Mouse (Mus musculus) v-Abl transformed pro-B cells (cell line): ENCODE results near the gene Zdhhc23.

Experiments
- in situ Hi-C, 2 experiments: fragments of 400-800 bp; cut with MboI; formaldehyde crosslinking; loops; one replicate each; pipeline ENCODE4 v1.15.1; 2025; ENCODE audit not compliant: unreplicated experiment in 2 of 2

Gene Zdhhc23

GRCm38 (mm10) chr16:43979328-43980109, at the start of gene Zdhhc23:
Gene Zdhhc23, minus strand, starts transcription at chr16:43979791.
- in situ Hi-C loops: no loop called here

DNA sequence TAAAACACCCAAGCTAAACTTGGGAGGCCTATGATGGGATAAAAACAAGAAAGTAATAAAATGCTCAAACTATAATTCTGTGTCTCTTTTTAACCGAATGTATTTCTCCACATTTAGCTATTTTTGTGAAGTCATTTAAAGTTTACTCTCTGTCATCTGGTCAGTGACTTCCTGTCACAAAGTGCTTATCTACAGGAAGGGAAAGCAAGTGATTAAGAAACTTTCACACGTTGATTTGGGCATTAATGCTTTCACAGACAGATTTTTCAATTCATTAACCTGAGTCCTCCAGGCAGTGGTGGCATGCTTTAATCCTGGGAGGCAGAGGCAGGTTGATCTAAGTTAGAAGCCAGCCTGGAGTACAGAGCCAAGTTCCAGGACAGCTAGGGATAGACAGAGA, 49.7 kb upstream of the Zdhhc23 start:
- in situ Hi-C loops: no loop called here

- in situ Hi-C loops: no loop called here
Observed at GRCm38 (mm10) chr16:44026822-44027221, 47.2 kb upstream of the Zdhhc23 start.

DNA sequence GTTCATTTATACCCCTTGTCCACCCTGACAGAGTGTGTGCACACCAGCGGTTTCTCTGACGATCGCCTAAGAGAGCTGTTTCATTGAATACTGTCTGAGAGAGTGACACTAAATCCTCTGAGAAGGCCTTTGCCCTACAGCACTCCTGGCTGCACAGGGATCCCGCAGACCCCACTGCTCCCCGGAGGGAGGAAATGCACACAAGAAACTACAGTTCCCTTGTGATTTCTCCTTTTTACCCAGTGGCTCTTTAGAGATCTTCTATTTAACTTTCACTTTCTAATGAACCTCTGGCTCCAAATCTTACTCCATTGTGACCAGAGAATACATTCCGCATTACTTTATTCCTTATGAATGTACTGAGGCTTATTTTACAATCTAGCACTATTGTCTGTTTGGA, 46.6 kb upstream of the Zdhhc23 start:
- in situ Hi-C loops: no loop called here

DNA sequence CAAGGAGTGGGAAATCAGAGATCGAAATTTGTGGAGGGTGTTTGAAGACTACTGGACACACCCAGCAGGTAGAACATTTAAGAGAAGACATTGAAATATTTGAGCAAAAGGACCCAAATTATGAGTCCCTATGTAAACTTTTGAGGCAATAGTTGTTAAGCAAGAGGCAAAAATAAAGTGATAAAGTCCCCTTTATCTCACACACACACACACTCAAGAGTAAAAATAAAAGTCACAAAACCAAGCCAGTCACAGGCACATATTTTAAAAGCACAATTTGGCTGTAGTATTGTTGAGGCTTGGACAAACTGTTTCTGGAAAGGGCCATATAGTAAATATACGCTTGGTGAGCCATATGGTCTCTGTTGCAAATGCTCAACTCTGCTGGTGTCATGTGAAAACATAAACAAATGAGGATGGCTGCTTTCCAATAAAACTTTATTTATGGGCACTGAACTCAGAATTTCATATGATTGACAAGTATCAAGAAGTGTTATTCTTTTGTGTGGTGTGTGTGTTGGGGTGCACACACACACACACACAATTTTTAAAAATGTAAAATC, 39.5 kb upstream of the Zdhhc23 start:
- in situ Hi-C loops: no loop called here

DNA sequence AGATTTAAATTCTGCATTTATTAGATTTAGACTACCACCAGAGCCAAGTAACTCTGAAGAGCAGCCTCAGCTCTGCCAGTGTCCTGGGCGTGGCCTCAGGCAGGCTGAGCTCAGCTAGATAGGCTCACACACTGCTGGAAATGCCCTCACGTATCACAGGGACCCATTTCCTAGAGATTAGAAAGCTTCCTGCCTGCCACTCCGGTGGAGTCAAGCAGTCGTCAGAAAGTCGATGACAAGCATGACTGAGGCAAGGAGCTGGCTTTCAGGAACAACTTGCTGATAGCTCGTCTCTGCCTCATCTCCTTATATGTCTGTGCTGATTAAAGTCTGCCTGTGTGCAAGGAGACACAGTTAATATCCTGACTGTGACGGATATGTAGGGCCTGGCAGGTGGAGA, 38.8 kb upstream of the Zdhhc23 start:
- in situ Hi-C loops: no loop called here

- in situ Hi-C loops: no loop called here
Observed at GRCm38 (mm10) chr16:44017707-44018106, 38.1 kb upstream of the Zdhhc23 start.

DNA sequence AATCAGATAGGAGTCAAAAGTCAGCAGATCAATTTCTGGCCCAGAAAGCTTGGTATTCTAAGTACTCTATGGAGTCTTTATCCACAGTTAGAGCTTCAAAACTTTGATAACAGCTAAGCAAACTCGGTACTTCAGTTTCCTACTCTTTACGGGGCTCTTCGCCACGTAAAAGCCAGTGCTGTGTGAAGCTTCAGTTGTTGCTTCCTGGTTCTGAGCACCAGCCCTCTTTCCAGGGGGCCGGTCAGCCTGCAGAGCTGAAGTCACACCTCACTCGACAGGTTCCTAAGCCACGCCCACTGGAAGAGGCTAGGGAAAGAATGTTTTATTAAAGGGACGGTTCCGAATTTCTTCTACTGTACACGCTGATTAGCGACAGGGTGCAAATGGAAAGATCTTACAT, 36.6 kb upstream of the Zdhhc23 start:
- in situ Hi-C loops: no loop called here

- in situ Hi-C loops: no loop called here
Observed at GRCm38 (mm10) chr16:44015416-44016158, 36.0 kb upstream of the Zdhhc23 start.

DNA sequence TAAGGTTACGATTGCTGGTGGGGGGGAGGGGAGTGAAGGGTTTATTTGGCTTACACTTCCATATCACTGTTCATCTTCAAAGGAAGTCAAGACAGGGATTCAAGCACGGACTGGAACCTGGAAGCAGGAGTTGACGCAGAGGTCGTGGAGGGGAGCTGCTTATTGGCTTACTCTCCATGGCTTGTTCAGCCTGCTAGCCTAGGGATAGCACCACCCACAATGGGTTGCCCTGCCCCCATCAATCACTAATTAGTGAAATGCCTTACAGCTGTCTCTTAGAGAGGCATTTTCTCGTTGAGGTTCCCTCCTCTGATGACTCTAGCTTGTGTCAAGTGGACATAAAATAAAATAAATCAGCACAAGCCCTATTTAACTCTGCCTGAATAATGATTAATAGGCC, 31.4 kb upstream of the Zdhhc23 start:
- in situ Hi-C loops: no loop called here

- in situ Hi-C loops: no loop called here
Observed at GRCm38 (mm10) chr16:44002086-44002485, 22.5 kb upstream of the Zdhhc23 start.

DNA sequence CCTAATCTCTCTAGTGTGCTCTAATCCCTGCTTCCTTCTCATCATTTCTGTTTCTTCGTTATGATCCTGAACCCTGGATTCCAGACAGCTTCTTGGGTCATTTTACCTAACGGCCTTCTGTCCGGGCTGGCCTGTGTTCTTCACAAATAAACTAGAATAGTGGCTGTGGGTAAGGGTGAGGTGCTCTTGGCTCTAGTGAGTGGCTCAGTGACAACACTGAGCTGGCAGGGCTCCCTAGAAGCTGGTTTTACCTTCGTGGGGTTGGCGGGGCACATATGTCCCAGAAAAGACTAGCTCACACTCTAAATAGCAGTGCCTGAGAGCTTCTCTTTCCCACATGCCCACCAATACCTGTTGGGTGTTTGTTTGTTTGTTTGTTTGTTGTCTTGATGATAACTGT, 19.9 kb upstream of the Zdhhc23 start:
- in situ Hi-C loops: no loop called here

DNA sequence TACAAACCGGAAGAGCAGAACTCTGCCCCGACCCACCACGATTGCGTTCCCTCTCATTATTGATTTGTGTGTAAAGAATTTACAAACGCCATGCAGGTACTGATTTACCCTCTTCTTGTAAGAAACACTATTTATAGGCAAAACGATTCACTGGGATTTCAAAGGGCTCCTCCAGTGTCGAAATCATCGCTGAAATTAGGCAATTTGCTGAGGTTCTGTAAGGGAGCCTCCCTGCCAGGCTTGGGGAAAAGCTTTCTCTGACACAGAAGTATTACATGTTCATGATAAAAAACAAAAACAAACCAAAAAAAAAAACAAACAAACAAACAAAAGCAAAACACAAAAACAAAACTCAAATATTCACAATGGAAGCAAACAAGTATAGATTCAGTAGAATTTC, 19.5 kb upstream of the Zdhhc23 start:
- in situ Hi-C loops: no loop called here

GRCm38 (mm10) chr16:43994623-43995022, 15.0 kb upstream of the Zdhhc23 start:
- in situ Hi-C loops: no loop called here

- in situ Hi-C loops: no loop called here
Observed at GRCm38 (mm10) chr16:43986299-43986698, 6.7 kb upstream of the Zdhhc23 start.

GRCm38 (mm10) chr16:43980110-43980609, 569 bp upstream of the Zdhhc23 start:
- in situ Hi-C loops: no loop called here

- in situ Hi-C loops: no loop called here
Observed at GRCm38 (mm10) chr16:43979010-43979327, 622 bp downstream of the Zdhhc23 start.

- in situ Hi-C loops: no loop called here
Observed at GRCm38 (mm10) chr16:43973606-43974220, 5.9 kb downstream of the Zdhhc23 start.

GRCm38 (mm10) chr16:43973147-43973546, 6.4 kb downstream of the Zdhhc23 start:
- in situ Hi-C loops: no loop called here

DNA sequence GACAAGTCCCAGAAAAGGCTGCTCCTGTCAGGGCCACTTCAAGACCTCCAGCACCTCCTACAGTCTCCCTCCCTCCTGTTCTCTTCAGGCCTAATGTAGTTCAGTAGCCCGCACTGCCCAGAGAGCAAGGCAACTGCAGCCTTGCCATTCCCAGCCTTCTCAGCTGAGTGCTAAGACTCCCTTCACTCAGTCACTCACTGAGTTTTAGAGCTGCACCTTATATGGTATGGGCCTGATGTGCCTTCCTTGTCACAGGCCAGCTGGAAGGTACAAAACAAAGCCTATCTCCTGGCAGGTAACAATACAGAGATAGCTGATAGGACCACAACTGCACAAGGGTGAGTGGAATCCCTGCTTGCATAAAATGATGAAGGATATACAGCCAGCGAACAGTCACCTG, 7.2 kb downstream of the Zdhhc23 start:
- in situ Hi-C loops: no loop called here

GRCm38 (mm10) chr16:43971741-43972140, 7.8 kb downstream of the Zdhhc23 start:
- in situ Hi-C loops: no loop called here
